Mouse (Mus musculus): Measurements from ENCODE around the gene Sprr2i. TPM values are rescaled to one million over a fixed set of nuclear protein-coding genes. Genes with fewer than 3 reads are reported as not detected.

Gene Sprr2i
- polyA plus RNA-seq, 1 experiment from 2014 or later, result not detected

- ATAC-seq (ENCODE audit: low FRiP score), result no peak
- 83% methylated on average over 2 of the region's 2 CpGs for WGBS
Observed at GRCm38 (mm10) chr3:92458620-92459019, 50.8 kb downstream of the Sprr2i start, which contains the start of gene Sprr3. Gene Sprr3, minus strand, starts transcription at chr3:92458720.

More at GRCm38 (mm10) chr3:92458620-92459019, 50.8 kb downstream of the Sprr2i start, which contains the start of gene Sprr3:
- H3K4me2 ChIP-seq, result no peak within 1 kb of the TSS
- H3K9ac ChIP-seq (replicated peaks), result no peak within 1 kb of the TSS
- H3K4me1 ChIP-seq, result no peaks in the 10 kb centered on the region
- no peak within 1 kb of the TSS for H3K27ac ChIP-seq (replicated peaks)
- no peak within 1 kb of the TSS for H3K4me3 ChIP-seq (replicated peaks)
- H3K27me3 ChIP-seq (replicated peaks), result no peaks in the 10 kb centered on the region
- H3K36me3 ChIP-seq, result no peaks in the 10 kb centered on the region
- H3K9me3 ChIP-seq (replicated peaks), result no peaks in the 10 kb centered on the region

Other genes starting within 250 kb of the Sprr2i start
- gene Sprr2a1, start 192.2 kb upstream of the Sprr2i start, polyA plus RNA-seq (2015; fragmentation: Nextera tagmentation; extraction: Ambion mirVana), result 0.80 TPM in 1 of 2 replicates, not detected in the other
- 66.4 TPM in 1 of 2 replicates, not detected in the other for gene Sprr2a2, start 192.1 kb upstream of the Sprr2i start, polyA plus RNA-seq (2015; fragmentation: Nextera tagmentation; extraction: Ambion mirVana)
- 5.6 TPM in 1 of 2 replicates, not detected in the other for gene Sprr2a3, start 122.6 kb upstream of the Sprr2i start, polyA plus RNA-seq (2015; fragmentation: Nextera tagmentation; extraction: Ambion mirVana)
- gene Sprr2b, start 91.4 kb upstream of the Sprr2i start, polyA plus RNA-seq (2015; fragmentation: Nextera tagmentation; extraction: Ambion mirVana), result 0.20 TPM in 1 of 2 replicates, not detected in the other
- 0.38 TPM in 1 of 2 replicates, not detected in the other for gene Sprr2d, start 68.9 kb upstream of the Sprr2i start, polyA plus RNA-seq (2015; fragmentation: Nextera tagmentation; extraction: Ambion mirVana)
- gene Sprr2e, start 55.8 kb upstream of the Sprr2i start, polyA plus RNA-seq (2015; fragmentation: Nextera tagmentation; extraction: Ambion mirVana), result not detected in 2 replicates
- not detected in 2 replicates for gene Sprr2f, start 42.8 kb upstream of the Sprr2i start, polyA plus RNA-seq (2015; fragmentation: Nextera tagmentation; extraction: Ambion mirVana)
- gene Sprr2h, start 22.3 kb upstream of the Sprr2i start, polyA plus RNA-seq (2015; fragmentation: Nextera tagmentation; extraction: Ambion mirVana), result not detected in 2 replicates
- not detected in 2 replicates for gene Sprr2j-ps, start 10.1 kb downstream of the Sprr2i start, polyA plus RNA-seq (2015; fragmentation: Nextera tagmentation; extraction: Ambion mirVana)
- gene Gm9774, start 21.4 kb downstream of the Sprr2i start, polyA plus RNA-seq (2015; fragmentation: Nextera tagmentation; extraction: Ambion mirVana), result 8.1 and 9.3 TPM in 2 replicates
- gene Sprr2k, start 24.6 kb downstream of the Sprr2i start, polyA plus RNA-seq (2015; fragmentation: Nextera tagmentation; extraction: Ambion mirVana), result not detected in 2 replicates
- not detected in 2 replicates for gene Sprr1b, start 30.8 kb downstream of the Sprr2i start, polyA plus RNA-seq (2015; fragmentation: Nextera tagmentation; extraction: Ambion mirVana)
- 0.14 TPM in 1 of 2 replicates, not detected in the other for gene Sprr3, start 50.7 kb downstream of the Sprr2i start, polyA plus RNA-seq (2015; fragmentation: Nextera tagmentation; extraction: Ambion mirVana)
- gene Sprr1a, start 77.9 kb downstream of the Sprr2i start, polyA plus RNA-seq (2015; fragmentation: Nextera tagmentation; extraction: Ambion mirVana), result 0.52 and 1.6 TPM in 2 replicates
- not detected in 2 replicates for gene Sprr4, start 92.5 kb downstream of the Sprr2i start, polyA plus RNA-seq (2015; fragmentation: Nextera tagmentation; extraction: Ambion mirVana)
- not detected in 2 replicates for gene 2310046K23Rik, start 126.5 kb downstream of the Sprr2i start, polyA plus RNA-seq (2015; fragmentation: Nextera tagmentation; extraction: Ambion mirVana)
- not detected in 2 replicates for gene Ivl, start 165.7 kb downstream of the Sprr2i start, polyA plus RNA-seq (2015; fragmentation: Nextera tagmentation; extraction: Ambion mirVana)
- not detected in 2 replicates for gene Smcp, start 181.0 kb downstream of the Sprr2i start, polyA plus RNA-seq (2015; fragmentation: Nextera tagmentation; extraction: Ambion mirVana)
- not detected in 2 replicates for gene 2210017I01Rik, start 199.5 kb downstream of the Sprr2i start, polyA plus RNA-seq (2015; fragmentation: Nextera tagmentation; extraction: Ambion mirVana)
- gene Lce6a, start 213.7 kb downstream of the Sprr2i start, polyA plus RNA-seq (2015; fragmentation: Nextera tagmentation; extraction: Ambion mirVana), result not detected in 2 replicates
- gene Lce1a1, start 240.3 kb downstream of the Sprr2i start, polyA plus RNA-seq (2015; fragmentation: Nextera tagmentation; extraction: Ambion mirVana), result not detected in 2 replicates
- gene Lce1b, start 248.9 kb downstream of the Sprr2i start, polyA plus RNA-seq (2015; fragmentation: Nextera tagmentation; extraction: Ambion mirVana), result not detected in 2 replicates

Measured in neural tube, embryonic 15.5 days (tissue).